Mouse (Mus musculus) limb, embryonic 13.5 days (tissue): ENCODE results near the gene Appl1. TPM values are rescaled to one million over a fixed set of nuclear protein-coding genes. Genes with fewer than 3 reads are reported as not detected.

Experiments
- ATAC-seq: fragments of 200-750 bp; cut with Nextera tagmentation; 2 replicates; pipeline ENCODE4 v1.8.0; 2017; ENCODE audit warnings: low read depth, moderate number of reproducible peaks, moderate TSS enrichment; ENCODE audit not compliant: low FRiP score
- H3K27ac ChIP-seq: fragments of 300-500 bp; sonication (generic); 2 replicates; pipeline ENCODE4 v1.5.1; 2015; ENCODE audit warnings: inconsistent platforms, mild to moderate bottlenecking, moderate library complexity
- H3K27me3 ChIP-seq: fragments of 300-500 bp; sonication (generic); 2 replicates; pipeline ENCODE4 v1.6.1; 2015; ENCODE audit warnings: mild to moderate bottlenecking, inconsistent platforms
- H3K36me3 ChIP-seq: fragments of 300-500 bp; sonication (generic); 2 replicates; pipeline ENCODE4 v1.6.1; 2015; ENCODE audit warnings: inconsistent platforms, mild to moderate bottlenecking, moderate library complexity
- H3K4me1 ChIP-seq: fragments of 300-500 bp; sonication (generic); 2 replicates; pipeline ENCODE4 v1.6.1; 2015; ENCODE audit warnings: inconsistent platforms
- H3K4me2 ChIP-seq: fragments of 300-500 bp; sonication (generic); replicated peaks from 2 replicates; pipeline ENCODE4 v1.6.1; 2015; ENCODE audit warnings: inconsistent platforms, mild to moderate bottlenecking, moderate library complexity
- H3K4me3 ChIP-seq: fragments of 300-500 bp; sonication (generic); 2 replicates; pipeline ENCODE4 v1.5.1; 2015; ENCODE audit warnings: moderate library complexity, mild to moderate bottlenecking, inconsistent platforms
- H3K9ac ChIP-seq: fragments of 300-500 bp; sonication (generic); 2 replicates; pipeline ENCODE4 v1.6.1; 2015; ENCODE audit warnings: mild to moderate bottlenecking, inconsistent platforms
- H3K9me3 ChIP-seq: fragments of 300-500 bp; sonication (generic); 2 replicates; pipeline ENCODE4 v1.6.1; 2016; ENCODE audit warnings: inconsistent platforms
- WGBS: fragments of 180-500 bp; shearing (Covaris S2); methylation state at CpG from one replicate; pipeline ENCODE4 v1.1.7; 2015; 5-methylcytosine and 5-hydroxymethylcytosine counted together
- polyA plus RNA-seq: library from polyadenylated mRNA; unstranded; fragments of >200 nt; fragmentation: Nextera tagmentation; extraction: Ambion mirVana; gene quantifications from 2 replicates; pipeline ENCODE4 v1.2.1, GENCODE M21; 2015

Gene Appl1
- polyA plus RNA-seq, 1 experiment from 2014 or later, result 51.5 TPM

GRCm38 (mm10) chr14:26894392-26894791 lies 76.6 kb downstream of the Appl1 start, which contains the start of gene Asb14:
TSS of gene Asb14 (plus strand) at chr14:26894557.
- no peak for ATAC-seq
- no peak within 1 kb of the TSS for H3K9ac ChIP-seq
- 88% methylated on average over 4 of the region's 4 CpGs for WGBS
- no peaks in the 10 kb centered on the region for H3K4me1 ChIP-seq
- H3K27me3 ChIP-seq, result no peaks in the 10 kb centered on the region
- H3K4me2 ChIP-seq, result no peak within 1 kb of the TSS
- no peaks in the 10 kb centered on the region for H3K36me3 ChIP-seq
- no peak within 1 kb of the TSS for H3K4me3 ChIP-seq
- H3K9me3 ChIP-seq, result no peaks in the 10 kb centered on the region
- no peak within 1 kb of the TSS for H3K27ac ChIP-seq

- ATAC-seq, result no peak
- WGBS, result 88% methylated on average over 3 of the region's 3 CpGs
- no peaks in the 10 kb centered on the region for H3K4me1 ChIP-seq
These were observed 80.3 kb downstream of the Appl1 start for GRCm38 (mm10) chr14:26890777-26891176.

GRCm38 (mm10) chr14:26887244-26887643 lies 83.8 kb downstream of the Appl1 start:
- no peak for ATAC-seq
- Histone ChIP-seq H3K4me2 (no peak overlapping the region), H3K9ac (no peak overlapping the region), H3K4me1 (no peaks in the 10 kb centered on the region), H3K27ac (no peak overlapping the region), H3K4me3 (no peak overlapping the region), H3K27me3 (no peaks in the 10 kb centered on the region), H3K36me3 (no peaks in the 10 kb centered on the region), H3K9me3 (no peaks in the 10 kb centered on the region)
- WGBS, result 87% methylated on average over 3 of the region's 3 CpGs

More at GRCm38 (mm10) chr14:26890777-26891176, 80.3 kb downstream of the Appl1 start:
- Histone ChIP-seq H3K9me3 (no peaks in the 10 kb centered on the region), H3K27ac (no peak overlapping the region), H3K4me2 (no peak overlapping the region), H3K4me3 (no peak overlapping the region), H3K36me3 (no peaks in the 10 kb centered on the region), H3K9ac (no peak overlapping the region), H3K27me3 (no peaks in the 10 kb centered on the region)

GRCm38 (mm10) chr14:26881700-26882099 lies 89.3 kb downstream of the Appl1 start:
- 85% methylated on average over 5 of the region's 5 CpGs for WGBS
- Histone ChIP-seq H3K4me1 (no peaks in the 10 kb centered on the region), H3K9me3 (no peaks in the 10 kb centered on the region), H3K9ac (no peak overlapping the region), H3K4me3 (no peak overlapping the region), H3K27ac (no peak overlapping the region), H3K27me3 (no peaks in the 10 kb centered on the region), H3K4me2 (no peak overlapping the region), H3K36me3 (no peaks in the 10 kb centered on the region)
- no peak for ATAC-seq

GRCm38 (mm10) chr14:26879976-26880375 lies 91.1 kb downstream of the Appl1 start:
- no peak overlapping the region for H3K9ac ChIP-seq
- no peak for ATAC-seq
- H3K27me3 ChIP-seq, result no peaks in the 10 kb centered on the region
- H3K4me3 ChIP-seq, result no peak overlapping the region
- 77% methylated on average over 2 of the region's 2 CpGs for WGBS
- H3K27ac ChIP-seq, result no peak overlapping the region
- H3K9me3 ChIP-seq, result no peaks in the 10 kb centered on the region
- no peaks in the 10 kb centered on the region for H3K4me1 ChIP-seq
- H3K4me2 ChIP-seq, result no peak overlapping the region
- no peaks in the 10 kb centered on the region for H3K36me3 ChIP-seq

GRCm38 (mm10) chr14:26878756-26879155 lies 92.3 kb downstream of the Appl1 start:
- no peaks in the 10 kb centered on the region for H3K4me1 ChIP-seq
- H3K27me3 ChIP-seq, result no peaks in the 10 kb centered on the region
- no peak overlapping the region for H3K9ac ChIP-seq
- no peaks in the 10 kb centered on the region for H3K9me3 ChIP-seq
- 64% methylated on average over 4 of the region's 4 CpGs for WGBS
- no peak overlapping the region for H3K27ac ChIP-seq
- no peak overlapping the region for H3K4me2 ChIP-seq
- H3K4me3 ChIP-seq, result no peak overlapping the region
- no peak for ATAC-seq
- no peaks in the 10 kb centered on the region for H3K36me3 ChIP-seq

Other genes with a start within 250 kb of the Appl1 start
- 0.23 and 0.27 TPM in 2 replicates for gene Asb14, start 76.7 kb downstream of the Appl1 start, polyA plus RNA-seq
- 0.15 and 0.27 TPM in 2 replicates for gene Hesx1, start 23.2 kb upstream of the Appl1 start, polyA plus RNA-seq
- 9.4 and 10.4 TPM in 2 replicates for gene Il17rd, start 67.7 kb upstream of the Appl1 start, polyA plus RNA-seq
- 22.3 and 24.1 TPM in 2 replicates for gene Arhgef3, start 143.7 kb upstream of the Appl1 start, polyA plus RNA-seq